Mouse (Mus musculus): ENCODE measurements around the gene Igsf9b. TPM values are rescaled to one million over a fixed set of nuclear protein-coding genes. Genes with fewer than 3 reads are reported as not detected.

Gene Igsf9b
- polyA plus RNA-seq, 1 experiment from 2014 or later = 17.1 TPM

GRCm38 (mm10) chr9:27302291-27302690 is 3.3 kb downstream of the Igsf9b start:
- no peak overlapping the region for H3K4me3 ChIP-seq (replicated peaks; ENCODE audit: low read length)
- peaks cover 64% of the 10 kb centered on the region for H3K4me1 ChIP-seq (replicated peaks; ENCODE audit: control insufficient read depth, insufficient read depth, low read length)
- 52% methylated on average over 5 of the region's 5 CpGs for WGBS
- peak overlapping the region; percentile 28 for H3K9ac ChIP-seq
- no peak for ATAC-seq (ENCODE audit: low FRiP score)
- no peaks in the 10 kb centered on the region for H3K36me3 ChIP-seq (replicated peaks; ENCODE audit: control insufficient read depth, insufficient read depth)
- no peaks in the 10 kb centered on the region for H3K9me3 ChIP-seq (ENCODE audit: control insufficient read depth, low read length)
- H3K27me3 ChIP-seq (ENCODE audit: control insufficient read depth, insufficient read depth, low read length) = no peaks in the 10 kb centered on the region
- no peak for DNase-seq (ENCODE audit: low spot score)
- H3K27ac ChIP-seq = no peak overlapping the region
- peak overlapping the region; percentile 85 for H3K4me2 ChIP-seq (replicated peaks)

- 53% methylated on average over 17 of the region's 17 CpGs for WGBS
- Histone ChIP-seq H3K9me3 (ENCODE audit: control insufficient read depth, low read length) (no peaks in the 10 kb centered on the region), H3K36me3 (replicated peaks; ENCODE audit: control insufficient read depth, insufficient read depth) (no peaks in the 10 kb centered on the region), H3K27ac (no peak overlapping the region), H3K4me3 (replicated peaks; ENCODE audit: low read length) (no peak overlapping the region), H3K4me2 (replicated peaks) (peak overlapping the region; percentile 26), H3K27me3 (ENCODE audit: control insufficient read depth, insufficient read depth, low read length) (no peaks in the 10 kb centered on the region), H3K4me1 (replicated peaks; ENCODE audit: control insufficient read depth, insufficient read depth, low read length) (peaks cover 72% of the 10 kb centered on the region), H3K9ac (no peak overlapping the region; the same call in 1 of the 2 replicates)
- ATAC-seq (ENCODE audit: low FRiP score) = no peak
- no peak for DNase-seq (ENCODE audit: low spot score)
Measured at GRCm38 (mm10) chr9:27303571-27304484, 4.8 kb downstream of the Igsf9b start.

GRCm38 (mm10) chr9:27304485-27305102 is 5.6 kb downstream of the Igsf9b start:
- ATAC-seq (ENCODE audit: low FRiP score) = no peak
- 71% methylated on average over 5 of the region's 5 CpGs for WGBS
- H3K9ac ChIP-seq = no peak overlapping the region
- no peaks in the 10 kb centered on the region for H3K27me3 ChIP-seq (ENCODE audit: control insufficient read depth, insufficient read depth, low read length)
- no peaks in the 10 kb centered on the region for H3K9me3 ChIP-seq (ENCODE audit: control insufficient read depth, low read length)
- 0 out of 2 replicates have a peak, but pooled peaks cover 1% of the 10 kb centered on the region for H3K36me3 ChIP-seq (replicated peaks; ENCODE audit: control insufficient read depth, insufficient read depth)
- DNase-seq (ENCODE audit: low spot score) = no peak
- H3K4me2 ChIP-seq (replicated peaks) = no peak overlapping the region
- no peak overlapping the region for H3K27ac ChIP-seq
- H3K4me1 ChIP-seq (replicated peaks; ENCODE audit: control insufficient read depth, insufficient read depth, low read length) = peaks cover 79% of the 10 kb centered on the region
- no peak overlapping the region for H3K4me3 ChIP-seq (replicated peaks; ENCODE audit: low read length)

DNA sequence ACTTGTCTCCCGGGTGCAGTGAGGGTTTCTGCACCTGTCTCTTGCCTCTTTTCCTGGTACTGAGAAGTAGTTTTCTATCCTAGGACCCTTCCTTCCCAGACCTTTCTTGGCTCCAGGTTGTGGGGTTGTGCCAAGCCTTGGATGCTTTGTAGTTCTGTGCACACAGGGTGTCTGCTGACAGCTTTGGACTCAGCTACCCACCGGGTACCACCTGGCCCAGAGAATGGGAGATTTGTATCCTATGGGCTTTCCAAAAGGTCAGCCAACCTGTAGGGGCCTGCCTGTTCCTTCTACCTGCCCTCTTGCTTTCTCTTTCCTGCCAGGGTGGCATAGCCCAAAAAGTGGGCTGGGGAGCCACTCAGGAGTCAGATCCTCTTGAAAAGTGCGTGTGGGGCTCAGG is 6.5 kb downstream of the Igsf9b start:
- peaks cover 75% of the 10 kb centered on the region for H3K4me1 ChIP-seq (replicated peaks; ENCODE audit: control insufficient read depth, insufficient read depth, low read length)
- ATAC-seq (ENCODE audit: low FRiP score) (no peak), DNase-seq (ENCODE audit: low spot score) (no peak)
- no peak overlapping the region for H3K27ac ChIP-seq
- no peaks in the 10 kb centered on the region for H3K27me3 ChIP-seq (ENCODE audit: control insufficient read depth, insufficient read depth, low read length)
- H3K36me3 ChIP-seq (replicated peaks; ENCODE audit: control insufficient read depth, insufficient read depth) = 0 out of 2 replicates have a peak, but pooled peaks cover 3% of the 10 kb centered on the region
- H3K4me2 ChIP-seq (replicated peaks) = no peak overlapping the region
- no peak overlapping the region for H3K4me3 ChIP-seq (replicated peaks; ENCODE audit: low read length)
- 63% methylated on average over 3 of the region's 3 CpGs for WGBS
- H3K9me3 ChIP-seq (ENCODE audit: control insufficient read depth, low read length) = no peaks in the 10 kb centered on the region
- H3K9ac ChIP-seq = no peak overlapping the region

DNA sequence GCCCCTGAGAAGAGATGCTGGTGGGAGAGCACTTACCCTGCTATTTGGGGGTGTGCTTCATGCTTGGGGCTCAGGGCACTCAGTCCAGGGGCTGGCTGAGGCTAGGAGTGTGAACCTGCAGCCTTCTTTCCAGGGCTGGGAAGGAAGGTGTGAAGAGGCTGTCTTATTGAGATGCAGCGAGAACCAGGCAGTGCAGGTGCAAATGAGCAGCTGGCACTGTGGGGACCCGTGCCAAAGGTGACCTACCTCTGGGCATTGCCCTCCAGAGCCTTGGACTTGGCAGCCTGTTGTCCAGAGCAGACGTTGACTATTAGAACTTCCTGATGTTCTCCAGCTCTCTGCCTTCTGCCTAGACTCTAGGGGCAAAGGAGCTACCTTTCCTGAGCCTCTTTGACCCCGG is 7.6 kb downstream of the Igsf9b start:
- WGBS = 29% methylated on average over 4 of the region's 4 CpGs
- no peak for DNase-seq (ENCODE audit: low spot score)
- no peak for ATAC-seq (ENCODE audit: low FRiP score)
- H3K9me3 ChIP-seq (ENCODE audit: control insufficient read depth, low read length) = no peaks in the 10 kb centered on the region
- peak overlapping the region; percentile 43 for H3K9ac ChIP-seq
- H3K4me3 ChIP-seq (replicated peaks; ENCODE audit: low read length) = no peak overlapping the region
- H3K36me3 ChIP-seq (replicated peaks; ENCODE audit: control insufficient read depth, insufficient read depth) = peaks cover 5% of the 10 kb centered on the region; the same call in 1 of the 2 replicates
- peak overlapping the region; percentile 85 for H3K27ac ChIP-seq
- no peak overlapping the region for H3K4me2 ChIP-seq (replicated peaks)
- H3K4me1 ChIP-seq (replicated peaks; ENCODE audit: control insufficient read depth, insufficient read depth, low read length) = peaks cover 64% of the 10 kb centered on the region
- no peaks in the 10 kb centered on the region for H3K27me3 ChIP-seq (ENCODE audit: control insufficient read depth, insufficient read depth, low read length)

DNA sequence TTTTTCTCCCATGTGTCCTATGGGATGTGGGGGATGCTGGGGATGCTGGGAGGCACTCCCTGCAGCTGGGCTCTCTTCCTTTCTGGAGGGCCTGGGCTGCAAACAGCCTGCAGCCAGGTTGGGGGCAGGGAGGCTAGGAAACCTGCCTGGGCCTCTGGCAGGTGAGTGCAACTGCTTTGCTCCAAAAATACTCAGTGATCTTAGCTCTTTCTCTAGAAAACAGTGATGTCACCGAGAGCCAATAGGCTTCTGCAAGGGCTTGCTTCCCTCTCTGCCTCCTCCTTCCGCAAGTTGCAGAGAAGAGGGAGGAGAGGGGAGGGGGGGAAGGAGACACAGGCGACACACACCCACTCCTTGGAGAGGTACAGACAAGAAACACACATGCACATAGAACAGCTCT is 8.3 kb downstream of the Igsf9b start:
- DNase-seq (ENCODE audit: low spot score) (peak; percentile 68), ATAC-seq (ENCODE audit: low FRiP score) (peak; percentile 81)
- Histone ChIP-seq H3K9me3 (ENCODE audit: control insufficient read depth, low read length) (no peaks in the 10 kb centered on the region), H3K27ac (peak overlapping the region; percentile 85), H3K36me3 (replicated peaks; ENCODE audit: control insufficient read depth, insufficient read depth) (peaks cover 11% of the 10 kb centered on the region; the same call in 1 of the 2 replicates), H3K27me3 (ENCODE audit: control insufficient read depth, insufficient read depth, low read length) (no peaks in the 10 kb centered on the region), H3K4me1 (replicated peaks; ENCODE audit: control insufficient read depth, insufficient read depth, low read length) (peaks cover 59% of the 10 kb centered on the region), H3K9ac (peak overlapping the region; percentile 49), H3K4me2 (replicated peaks) (no peak overlapping the region), H3K4me3 (replicated peaks; ENCODE audit: low read length) (no peak overlapping the region)
- WGBS = 0% methylated on average over 2 of the region's 3 CpGs

- Histone ChIP-seq H3K27me3 (ENCODE audit: control insufficient read depth, insufficient read depth, low read length) (no peaks in the 10 kb centered on the region), H3K4me2 (replicated peaks) (peak overlapping the region; percentile 32), H3K9me3 (ENCODE audit: control insufficient read depth, low read length) (no peaks in the 10 kb centered on the region), H3K36me3 (replicated peaks; ENCODE audit: control insufficient read depth, insufficient read depth) (peaks cover 14% of the 10 kb centered on the region; the same call in 1 of the 2 replicates), H3K4me1 (replicated peaks; ENCODE audit: control insufficient read depth, insufficient read depth, low read length) (peaks cover 54% of the 10 kb centered on the region), H3K9ac (peak overlapping the region; percentile 49), H3K27ac (peak overlapping the region; percentile 85), H3K4me3 (replicated peaks; ENCODE audit: low read length) (no peak overlapping the region)
- ATAC-seq (ENCODE audit: low FRiP score) = no peak
- DNase-seq (ENCODE audit: low spot score) = no peak
- WGBS = 32% methylated on average over 6 of the region's 7 CpGs
Measured at GRCm38 (mm10) chr9:27308045-27308444, 9.0 kb downstream of the Igsf9b start.

DNA sequence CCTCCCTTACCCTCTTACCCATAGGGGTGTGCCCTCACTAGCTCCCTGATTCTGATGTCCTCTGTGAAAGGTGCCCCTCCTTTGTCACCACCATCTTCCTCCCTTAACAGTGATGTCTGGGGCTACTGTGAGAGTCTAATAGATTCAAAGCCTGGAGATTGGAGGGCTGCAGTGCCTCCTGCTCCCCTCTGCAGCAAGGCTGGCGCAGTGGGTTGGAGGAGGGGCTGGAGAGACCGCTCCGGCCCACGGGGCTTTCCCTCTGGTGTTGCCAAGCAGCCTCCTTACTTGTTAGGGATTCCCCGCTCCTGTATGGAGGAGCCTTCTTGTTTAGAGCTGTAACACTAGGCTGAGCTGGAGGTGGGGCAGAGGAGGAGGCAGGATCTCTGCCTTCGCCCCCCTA is 9.6 kb downstream of the Igsf9b start:
- peak; percentile 80 for ATAC-seq (ENCODE audit: low FRiP score)
- 8% methylated on average over 6 of the region's 6 CpGs for WGBS
- Histone ChIP-seq H3K27me3 (ENCODE audit: control insufficient read depth, insufficient read depth, low read length) (no peaks in the 10 kb centered on the region), H3K27ac (peak overlapping the region; percentile 85), H3K4me1 (replicated peaks; ENCODE audit: control insufficient read depth, insufficient read depth, low read length) (peaks cover 48% of the 10 kb centered on the region), H3K4me3 (replicated peaks; ENCODE audit: low read length) (no peak overlapping the region), H3K4me2 (replicated peaks) (peak overlapping the region; percentile 32), H3K9ac (peak overlapping the region; percentile 49), H3K9me3 (ENCODE audit: control insufficient read depth, low read length) (no peaks in the 10 kb centered on the region), H3K36me3 (replicated peaks; ENCODE audit: control insufficient read depth, insufficient read depth) (peaks cover 14% of the 10 kb centered on the region; the same call in 1 of the 2 replicates)
- DNase-seq (ENCODE audit: low spot score) = peak; percentile 67

DNA sequence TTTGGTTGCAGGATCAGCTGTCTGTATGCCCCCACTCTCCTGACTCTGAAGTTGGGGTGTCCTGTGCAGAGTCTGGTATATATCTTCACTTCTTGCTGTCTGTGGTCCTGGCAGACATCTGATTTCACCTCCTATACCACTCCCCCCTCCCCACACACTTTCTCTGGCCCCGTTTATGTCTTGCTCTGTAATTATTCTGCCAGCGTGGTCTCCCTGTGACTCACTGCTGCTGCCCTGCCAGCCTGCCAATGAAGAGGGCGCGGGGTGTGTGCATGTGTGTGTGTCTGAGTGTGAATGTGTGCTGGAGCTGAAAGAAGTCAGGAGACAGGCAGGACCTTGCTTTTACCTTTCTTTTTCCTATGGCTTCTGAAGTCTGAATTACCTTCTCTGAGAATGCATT is 11.0 kb downstream of the Igsf9b start:
- Histone ChIP-seq H3K4me1 (replicated peaks; ENCODE audit: control insufficient read depth, insufficient read depth, low read length) (peaks cover 44% of the 10 kb centered on the region), H3K4me3 (replicated peaks; ENCODE audit: low read length) (no peak overlapping the region), H3K36me3 (replicated peaks; ENCODE audit: control insufficient read depth, insufficient read depth) (peaks cover 15% of the 10 kb centered on the region; the same call in 1 of the 2 replicates), H3K9me3 (ENCODE audit: control insufficient read depth, low read length) (no peaks in the 10 kb centered on the region), H3K27ac (peak overlapping the region; percentile 85; the same call in 1 of the 2 replicates), H3K4me2 (replicated peaks) (no peak overlapping the region), H3K9ac (no peak overlapping the region), H3K27me3 (ENCODE audit: control insufficient read depth, insufficient read depth, low read length) (no peaks in the 10 kb centered on the region)
- 54% methylated on average over 4 of the region's 4 CpGs for WGBS
- ATAC-seq (ENCODE audit: low FRiP score) (no peak), DNase-seq (ENCODE audit: low spot score) (no peak)
